Mouse (Mus musculus) heart, adult 2 months (tissue): ENCODE results near the gene Mgat5.

Experiments
- CTCF ChIP-seq: fragments of 200-600 bp; IDR thresholded peaks from 2 replicates; pipeline ENCODE4 v1.8.1; 2022; ENCODE audit warnings: antibody characterized with exemption, mild to moderate bottlenecking, moderate library complexity
- EP300 ChIP-seq: fragments of 200-500 bp; IDR thresholded peaks from 2 replicates; pipeline ENCODE4 v1.6.1; 2011; ENCODE audit warnings: low read depth, low read length, control low read depth; ENCODE audit not compliant: insufficient read depth
- POLR2A ChIP-seq: fragments of 200-500 bp; IDR thresholded peaks from 2 replicates; pipeline ENCODE4 v1.6.1; 2011; ENCODE audit warnings: mild to moderate bottlenecking, low read depth, low read length, control low read depth; ENCODE audit not compliant: insufficient read depth

DNA sequence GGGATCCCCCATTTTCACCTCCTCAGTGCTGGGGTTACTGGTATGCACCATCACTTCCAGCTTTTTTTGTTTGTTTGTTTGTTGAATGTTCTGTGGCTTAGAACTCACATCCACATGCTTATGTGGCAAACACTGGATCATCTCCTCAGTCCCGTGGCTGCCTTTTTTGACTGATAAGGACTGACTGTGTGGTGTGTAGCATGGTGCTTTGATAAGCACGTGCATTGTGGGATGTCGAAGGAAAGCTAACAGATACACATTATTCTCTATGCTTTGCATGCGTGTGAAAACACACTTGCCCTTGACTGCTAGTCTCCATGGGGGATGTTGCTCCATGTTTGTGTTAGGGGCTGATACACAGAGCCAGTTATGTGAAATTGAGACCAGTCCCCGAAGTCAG lies 164.7 kb downstream of the Mgat5 start:
- no peak for TF ChIP-seq EP300
- no peak for TF ChIP-seq CTCF
- no peak for TF ChIP-seq POLR2A
